Mouse (Mus musculus): ENCODE results near the gene Slc4a5. TPM values are rescaled to one million over a fixed set of nuclear protein-coding genes. Genes with fewer than 3 reads are reported as not detected.

Gene Slc4a5
- polyA plus RNA-seq, 1 experiment from 2014 or later, result 0.46 TPM

GRCm38 (mm10) chr6:83185895-83186861 lies 33.5 kb upstream of the Slc4a5 start:
- ATAC-seq (replicated peaks; ENCODE audit: low FRiP score, low TSS enrichment, low read depth), result peak; percentile 91
- Histone ChIP-seq H3K27me3 (replicated peaks; ENCODE audit: control insufficient read depth, insufficient read depth, low read length) (no peaks in the 10 kb centered on the region), H3K27ac (ENCODE audit: low read depth) (0 out of 2 replicates have a peak overlapping the region, but pooled peaks have one; percentile 22), H3K4me2 (ENCODE audit: low read length) (peak overlapping the region; percentile 44), H3K4me3 (ENCODE audit: low read depth, low read length) (peak overlapping the region; percentile 17; the same call in 1 of the 2 replicates), H3K4me1 (replicated peaks; ENCODE audit: control insufficient read depth, insufficient read depth, low read length) (peaks cover 5% of the 10 kb centered on the region; the same call in 1 of the 2 replicates), H3K9me3 (ENCODE audit: control insufficient read depth, low read length) (no peaks in the 10 kb centered on the region), H3K36me3 (ENCODE audit: control insufficient read depth, insufficient read depth, low read length) (peaks cover 54% of the 10 kb centered on the region), H3K9ac (ENCODE audit: low read length) (no peak overlapping the region; the same call in 1 of the 2 replicates)
- WGBS, result 13% methylated on average over 25 of the region's 25 CpGs
- DNase-seq (ENCODE audit: low spot score), result peak; percentile 75

DNA sequence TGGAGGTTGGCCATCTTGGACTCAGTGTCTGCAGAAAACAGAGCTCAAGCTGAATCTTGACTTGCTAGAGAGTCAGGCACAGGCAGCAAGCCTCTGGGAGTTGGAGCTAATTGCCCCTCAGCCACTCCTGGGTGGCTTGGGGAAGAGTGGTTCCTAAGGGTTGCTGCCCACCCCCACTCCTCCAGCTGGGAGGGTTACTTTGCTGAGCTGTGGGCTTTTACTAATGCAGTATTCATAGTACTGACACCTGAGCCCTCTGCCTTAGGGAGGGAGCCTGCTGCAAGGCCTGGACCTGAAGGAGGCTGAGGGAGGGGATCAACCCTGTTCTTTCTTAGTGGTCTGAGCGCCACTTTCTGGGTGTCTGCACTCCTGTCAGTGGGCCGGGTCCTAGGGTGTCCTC lies 32.7 kb upstream of the Slc4a5 start:
- Histone ChIP-seq H3K4me2 (ENCODE audit: low read length) (no peak overlapping the region), H3K4me3 (ENCODE audit: low read depth, low read length) (no peak overlapping the region), H3K36me3 (ENCODE audit: control insufficient read depth, insufficient read depth, low read length) (peaks cover 62% of the 10 kb centered on the region), H3K9me3 (ENCODE audit: control insufficient read depth, low read length) (no peaks in the 10 kb centered on the region), H3K27ac (ENCODE audit: low read depth) (no peak overlapping the region), H3K9ac (ENCODE audit: low read length) (no peak overlapping the region), H3K4me1 (replicated peaks; ENCODE audit: control insufficient read depth, insufficient read depth, low read length) (peaks cover 5% of the 10 kb centered on the region; the same call in 1 of the 2 replicates), H3K27me3 (replicated peaks; ENCODE audit: control insufficient read depth, insufficient read depth, low read length) (no peaks in the 10 kb centered on the region)
- ATAC-seq (replicated peaks; ENCODE audit: low FRiP score, low TSS enrichment, low read depth) (no peak), DNase-seq (ENCODE audit: low spot score) (no peak)
- WGBS, result 89% methylated on average over 2 of the region's 2 CpGs

GRCm38 (mm10) chr6:83193571-83193970 lies 26.1 kb upstream of the Slc4a5 start:
- H3K4me1 ChIP-seq (replicated peaks; ENCODE audit: control insufficient read depth, insufficient read depth, low read length), result no peaks in the 10 kb centered on the region
- 89% methylated on average over 7 of the region's 7 CpGs for WGBS
- H3K9me3 ChIP-seq (ENCODE audit: control insufficient read depth, low read length), result no peaks in the 10 kb centered on the region
- H3K27me3 ChIP-seq (replicated peaks; ENCODE audit: control insufficient read depth, insufficient read depth, low read length), result no peaks in the 10 kb centered on the region
- H3K9ac ChIP-seq (ENCODE audit: low read length), result no peak overlapping the region
- no peak overlapping the region for H3K4me2 ChIP-seq (ENCODE audit: low read length)
- ATAC-seq (replicated peaks; ENCODE audit: low FRiP score, low TSS enrichment, low read depth) (no peak), DNase-seq (ENCODE audit: low spot score) (no peak)
- no peak overlapping the region for H3K27ac ChIP-seq (ENCODE audit: low read depth)
- no peak overlapping the region for H3K4me3 ChIP-seq (ENCODE audit: low read depth, low read length)
- H3K36me3 ChIP-seq (ENCODE audit: control insufficient read depth, insufficient read depth, low read length), result peaks cover 100% of the 10 kb centered on the region

GRCm38 (mm10) chr6:83197345-83198004 lies 22.2 kb upstream of the Slc4a5 start:
- Histone ChIP-seq H3K36me3 (ENCODE audit: control insufficient read depth, insufficient read depth, low read length) (peaks cover 86% of the 10 kb centered on the region), H3K9me3 (ENCODE audit: control insufficient read depth, low read length) (no peaks in the 10 kb centered on the region), H3K27me3 (replicated peaks; ENCODE audit: control insufficient read depth, insufficient read depth, low read length) (no peaks in the 10 kb centered on the region), H3K4me2 (ENCODE audit: low read length) (no peak overlapping the region), H3K4me1 (replicated peaks; ENCODE audit: control insufficient read depth, insufficient read depth, low read length) (no peaks in the 10 kb centered on the region), H3K27ac (ENCODE audit: low read depth) (no peak overlapping the region), H3K9ac (ENCODE audit: low read length) (no peak overlapping the region), H3K4me3 (ENCODE audit: low read depth, low read length) (no peak overlapping the region)
- ATAC-seq (replicated peaks; ENCODE audit: low FRiP score, low TSS enrichment, low read depth) (no peak), DNase-seq (ENCODE audit: low spot score) (no peak)
- WGBS, result 44% methylated on average over 15 of the region's 15 CpGs

- Histone ChIP-seq H3K9me3 (ENCODE audit: control insufficient read depth, low read length) (no peaks in the 10 kb centered on the region), H3K4me1 (replicated peaks; ENCODE audit: control insufficient read depth, insufficient read depth, low read length) (no peaks in the 10 kb centered on the region), H3K27ac (ENCODE audit: low read depth) (no peak overlapping the region), H3K27me3 (replicated peaks; ENCODE audit: control insufficient read depth, insufficient read depth, low read length) (no peaks in the 10 kb centered on the region), H3K36me3 (ENCODE audit: control insufficient read depth, insufficient read depth, low read length) (peaks cover 27% of the 10 kb centered on the region), H3K4me2 (ENCODE audit: low read length) (no peak overlapping the region), H3K9ac (ENCODE audit: low read length) (no peak overlapping the region), H3K4me3 (ENCODE audit: low read depth, low read length) (no peak overlapping the region)
- DNase-seq (ENCODE audit: low spot score), result no peak
- WGBS, result 82% methylated on average over 4 of the region's 4 CpGs
- ATAC-seq (replicated peaks; ENCODE audit: low FRiP score, low TSS enrichment, low read depth), result no peak
Observed at GRCm38 (mm10) chr6:83203320-83203719, 16.3 kb upstream of the Slc4a5 start.

- no peak for ATAC-seq (replicated peaks; ENCODE audit: low FRiP score, low TSS enrichment, low read depth)
- Histone ChIP-seq H3K36me3 (ENCODE audit: control insufficient read depth, insufficient read depth, low read length) (peaks cover 4% of the 10 kb centered on the region), H3K4me3 (ENCODE audit: low read depth, low read length) (no peak overlapping the region), H3K4me2 (ENCODE audit: low read length) (no peak overlapping the region), H3K27me3 (replicated peaks; ENCODE audit: control insufficient read depth, insufficient read depth, low read length) (no peaks in the 10 kb centered on the region), H3K9ac (ENCODE audit: low read length) (no peak overlapping the region), H3K4me1 (replicated peaks; ENCODE audit: control insufficient read depth, insufficient read depth, low read length) (no peaks in the 10 kb centered on the region), H3K9me3 (ENCODE audit: control insufficient read depth, low read length) (no peaks in the 10 kb centered on the region), H3K27ac (ENCODE audit: low read depth) (no peak overlapping the region)
- DNase-seq (ENCODE audit: low spot score), result no peak
- WGBS, result 85% methylated on average over 3 of the region's 3 CpGs
Observed at GRCm38 (mm10) chr6:83205851-83206250, 13.8 kb upstream of the Slc4a5 start.

GRCm38 (mm10) chr6:83206321-83206720 lies 13.3 kb upstream of the Slc4a5 start:
- Histone ChIP-seq H3K4me3 (ENCODE audit: low read depth, low read length) (no peak overlapping the region), H3K4me1 (replicated peaks; ENCODE audit: control insufficient read depth, insufficient read depth, low read length) (no peaks in the 10 kb centered on the region), H3K27ac (ENCODE audit: low read depth) (no peak overlapping the region), H3K9ac (ENCODE audit: low read length) (no peak overlapping the region), H3K36me3 (ENCODE audit: control insufficient read depth, insufficient read depth, low read length) (no peaks in the 10 kb centered on the region), H3K27me3 (replicated peaks; ENCODE audit: control insufficient read depth, insufficient read depth, low read length) (no peaks in the 10 kb centered on the region), H3K4me2 (ENCODE audit: low read length) (no peak overlapping the region), H3K9me3 (ENCODE audit: control insufficient read depth, low read length) (no peaks in the 10 kb centered on the region)
- 53% methylated on average over 11 of the region's 11 CpGs for WGBS
- no peak for DNase-seq (ENCODE audit: low spot score)
- ATAC-seq (replicated peaks; ENCODE audit: low FRiP score, low TSS enrichment, low read depth), result no peak

GRCm38 (mm10) chr6:83207361-83208049 lies 12.1 kb upstream of the Slc4a5 start:
- DNase-seq (ENCODE audit: low spot score) (no peak), ATAC-seq (replicated peaks; ENCODE audit: low FRiP score, low TSS enrichment, low read depth) (0 out of 2 replicates have a peak, but pooled peaks have one; percentile 23)
- H3K4me1 ChIP-seq (replicated peaks; ENCODE audit: control insufficient read depth, insufficient read depth, low read length), result no peaks in the 10 kb centered on the region
- no peak overlapping the region for H3K4me2 ChIP-seq (ENCODE audit: low read length)
- no peaks in the 10 kb centered on the region for H3K9me3 ChIP-seq (ENCODE audit: control insufficient read depth, low read length)
- H3K27ac ChIP-seq (ENCODE audit: low read depth), result no peak overlapping the region
- WGBS, result 66% methylated on average over 9 of the region's 9 CpGs
- H3K36me3 ChIP-seq (ENCODE audit: control insufficient read depth, insufficient read depth, low read length), result no peaks in the 10 kb centered on the region
- no peaks in the 10 kb centered on the region for H3K27me3 ChIP-seq (replicated peaks; ENCODE audit: control insufficient read depth, insufficient read depth, low read length)
- H3K9ac ChIP-seq (ENCODE audit: low read length), result no peak overlapping the region
- no peak overlapping the region for H3K4me3 ChIP-seq (ENCODE audit: low read depth, low read length)

Data from intestine, embryonic 14.5 days (tissue).